Mouse (Mus musculus): ENCODE results near the gene Gm39566. TPM values are rescaled to one million over a fixed set of nuclear protein-coding genes. Genes with fewer than 3 reads are reported as not detected.

Gene Gm39566
- polyA plus RNA-seq, 1 experiment from 2014 or later, result not detected

DNA sequence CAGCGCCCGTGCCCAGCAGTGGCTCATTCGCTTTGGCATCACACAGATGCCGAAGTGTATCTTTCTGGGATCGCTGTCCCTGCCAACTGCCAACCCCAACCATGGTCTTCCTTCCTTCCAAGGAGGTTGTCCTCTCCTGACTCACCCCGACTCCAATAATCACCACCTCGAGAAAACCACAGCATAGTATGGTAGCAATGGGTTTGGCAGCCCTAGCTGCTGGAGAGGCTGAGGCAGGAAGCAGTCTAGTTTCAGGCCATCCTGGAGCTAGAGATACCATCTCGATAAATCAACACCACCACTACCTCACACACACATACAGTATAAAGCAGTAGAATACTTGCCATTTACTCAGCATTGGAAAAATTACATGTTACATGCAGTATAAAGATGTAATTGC is 3.8 kb upstream of the Gm39566 start:
- no peak for ATAC-seq (replicated peaks; ENCODE audit: extremely low read depth, insufficient read depth, low FRiP score)
- Histone ChIP-seq H3K9me3 (replicated peaks; ENCODE audit: control insufficient read depth, low read length) (0 out of 2 replicates have a peak, but pooled peaks cover 3% of the 10 kb centered on the region), H3K27ac (ENCODE audit: low read length) (no peak overlapping the region), H3K27me3 (ENCODE audit: control insufficient read depth, insufficient read depth, low read length) (no peaks in the 10 kb centered on the region), H3K9ac (ENCODE audit: low read length) (no peak overlapping the region), H3K4me2 (ENCODE audit: low read depth, low read length) (no peak overlapping the region), H3K36me3 (ENCODE audit: control insufficient read depth, insufficient read depth) (no peaks in the 10 kb centered on the region), H3K4me1 (ENCODE audit: control insufficient read depth, insufficient read depth, low read length) (no peaks in the 10 kb centered on the region), H3K4me3 (ENCODE audit: low read length) (no peak overlapping the region)
- 83% methylated on average over 8 of the region's 8 CpGs for WGBS

DNA sequence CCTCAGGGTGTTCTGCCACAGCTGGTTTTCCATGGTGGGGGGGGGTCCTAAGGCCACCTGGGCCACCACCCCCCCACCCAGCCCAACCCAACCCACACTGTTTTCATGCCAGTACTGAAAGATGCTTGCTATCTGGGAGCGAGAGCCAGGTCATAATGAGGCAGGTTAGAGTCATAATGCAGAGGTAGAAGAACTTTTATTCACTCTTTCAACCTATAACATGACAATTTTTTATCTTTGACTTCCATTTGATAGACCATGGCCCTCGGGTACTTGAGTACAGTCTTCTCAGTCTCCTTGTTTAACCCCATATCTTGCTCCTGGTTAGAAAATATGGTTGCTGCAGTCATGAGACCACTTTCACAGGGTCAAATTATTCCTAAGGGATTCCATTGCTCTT is 3.3 kb upstream of the Gm39566 start, which contains the start of gene Spem2:
Spem2 (minus strand) TSS at position 101 of the 400 bp plus-strand sequence.
- WGBS, result 69% methylated on average over 2 of the region's 2 CpGs
- no peak for ATAC-seq (replicated peaks; ENCODE audit: extremely low read depth, insufficient read depth, low FRiP score)
- H3K36me3 ChIP-seq (ENCODE audit: control insufficient read depth, insufficient read depth), result no peaks in the 10 kb centered on the region
- no peak within 1 kb of the TSS for H3K9ac ChIP-seq (ENCODE audit: low read length)
- H3K27ac ChIP-seq (ENCODE audit: low read length), result no peak within 1 kb of the TSS
- H3K4me1 ChIP-seq (ENCODE audit: control insufficient read depth, insufficient read depth, low read length), result no peaks in the 10 kb centered on the region
- no peak within 1 kb of the TSS for H3K4me2 ChIP-seq (ENCODE audit: low read depth, low read length)
- no peaks in the 10 kb centered on the region for H3K27me3 ChIP-seq (ENCODE audit: control insufficient read depth, insufficient read depth, low read length)
- H3K9me3 ChIP-seq (replicated peaks; ENCODE audit: control insufficient read depth, low read length), result 0 out of 2 replicates have a peak, but pooled peaks cover 3% of the 10 kb centered on the region
- no peak within 1 kb of the TSS for H3K4me3 ChIP-seq (ENCODE audit: low read length)

DNA sequence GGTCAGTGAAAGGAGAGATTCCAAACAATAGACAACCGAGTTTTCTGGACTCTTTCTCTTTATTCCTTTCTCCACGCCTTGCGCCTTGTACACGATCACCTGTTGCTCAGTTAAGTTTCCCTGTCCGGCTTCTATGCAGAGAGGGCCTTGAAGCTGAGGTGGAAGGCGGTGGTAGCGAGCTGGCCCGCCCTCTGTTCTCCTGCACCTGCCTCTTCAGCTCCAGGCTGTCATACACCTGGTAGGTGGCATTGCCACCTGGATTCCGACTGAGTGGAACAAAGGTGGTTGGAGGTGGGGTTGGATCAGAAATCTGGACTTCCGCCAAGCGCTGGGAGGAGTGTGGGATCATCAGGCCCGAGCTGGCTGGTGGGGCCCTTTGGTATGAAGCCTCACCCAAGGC is 1.4 kb upstream of the Gm39566 start:
- Histone ChIP-seq H3K36me3 (ENCODE audit: control insufficient read depth, insufficient read depth) (no peaks in the 10 kb centered on the region), H3K4me1 (ENCODE audit: control insufficient read depth, insufficient read depth, low read length) (no peaks in the 10 kb centered on the region), H3K9ac (ENCODE audit: low read length) (no peak overlapping the region), H3K27ac (ENCODE audit: low read length) (no peak overlapping the region), H3K4me3 (ENCODE audit: low read length) (no peak overlapping the region), H3K27me3 (ENCODE audit: control insufficient read depth, insufficient read depth, low read length) (no peaks in the 10 kb centered on the region), H3K9me3 (replicated peaks; ENCODE audit: control insufficient read depth, low read length) (0 out of 2 replicates have a peak, but pooled peaks cover 3% of the 10 kb centered on the region), H3K4me2 (ENCODE audit: low read depth, low read length) (no peak overlapping the region)
- 85% methylated on average over 12 of the region's 12 CpGs for WGBS
- ATAC-seq (replicated peaks; ENCODE audit: extremely low read depth, insufficient read depth, low FRiP score), result no peak

DNA sequence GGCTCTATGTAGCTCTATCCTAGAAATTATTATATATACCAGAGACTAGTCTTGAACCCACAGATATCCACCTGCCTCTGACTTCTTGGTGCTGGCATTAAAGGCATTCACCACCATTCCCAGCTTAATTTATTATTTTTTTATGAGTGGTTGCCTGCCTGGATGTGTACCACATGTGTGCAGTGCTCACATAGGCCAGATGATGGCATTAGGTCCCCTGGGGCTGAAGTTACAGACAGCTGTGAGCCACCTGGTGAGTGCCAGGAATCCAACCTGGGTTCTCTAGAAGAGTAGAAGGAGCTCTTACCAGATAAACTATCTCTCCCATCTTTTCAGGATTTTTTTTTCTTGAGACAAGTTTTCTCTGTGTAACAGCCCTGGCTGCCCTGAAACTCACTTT is 4.8 kb downstream of the Gm39566 start:
- no peaks in the 10 kb centered on the region for H3K4me1 ChIP-seq (ENCODE audit: control insufficient read depth, insufficient read depth, low read length)
- H3K27me3 ChIP-seq (ENCODE audit: control insufficient read depth, insufficient read depth, low read length), result peaks cover 7% of the 10 kb centered on the region
- H3K27ac ChIP-seq (ENCODE audit: low read length), result no peak overlapping the region
- H3K9ac ChIP-seq (ENCODE audit: low read length), result no peak overlapping the region
- ATAC-seq (replicated peaks; ENCODE audit: extremely low read depth, insufficient read depth, low FRiP score), result no peak
- H3K4me3 ChIP-seq (ENCODE audit: low read length), result no peak overlapping the region
- H3K36me3 ChIP-seq (ENCODE audit: control insufficient read depth, insufficient read depth), result no peaks in the 10 kb centered on the region
- no peak overlapping the region for H3K4me2 ChIP-seq (ENCODE audit: low read depth, low read length)
- peaks cover 5% of the 10 kb centered on the region; the same call in 1 of the 2 replicates for H3K9me3 ChIP-seq (replicated peaks; ENCODE audit: control insufficient read depth, low read length)

DNA sequence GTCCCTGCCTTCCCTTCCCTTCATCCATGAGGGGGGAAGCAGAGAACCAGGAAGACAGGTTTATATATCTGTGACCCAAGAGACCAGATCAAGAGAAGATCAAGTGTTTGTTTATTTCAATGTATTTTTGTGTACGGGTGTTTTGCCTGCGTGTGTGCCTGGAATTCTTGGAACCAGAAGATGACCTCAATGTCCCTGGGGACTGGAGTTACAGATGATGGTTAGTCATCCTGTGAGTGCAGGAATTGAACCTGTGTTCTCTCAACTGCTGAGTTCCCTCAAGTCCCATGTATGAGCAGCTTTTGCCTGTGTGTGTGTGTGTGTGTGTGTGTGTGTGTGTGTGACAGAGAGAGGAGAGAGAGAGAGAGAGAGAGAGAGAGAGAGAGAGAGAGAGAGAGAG is 7.5 kb downstream of the Gm39566 start:
- H3K4me1 ChIP-seq (ENCODE audit: control insufficient read depth, insufficient read depth, low read length), result peaks cover 17% of the 10 kb centered on the region
- no peaks in the 10 kb centered on the region for H3K36me3 ChIP-seq (ENCODE audit: control insufficient read depth, insufficient read depth)
- no peak for ATAC-seq (replicated peaks; ENCODE audit: extremely low read depth, insufficient read depth, low FRiP score)
- peaks cover 12% of the 10 kb centered on the region for H3K27me3 ChIP-seq (ENCODE audit: control insufficient read depth, insufficient read depth, low read length)
- WGBS, result 76% methylated on average over 2 of the region's 2 CpGs
- H3K4me3 ChIP-seq (ENCODE audit: low read length), result no peak overlapping the region
- no peak overlapping the region for H3K27ac ChIP-seq (ENCODE audit: low read length)
- H3K9me3 ChIP-seq (replicated peaks; ENCODE audit: control insufficient read depth, low read length), result peaks cover 5% of the 10 kb centered on the region; the same call in 1 of the 2 replicates
- no peak overlapping the region for H3K4me2 ChIP-seq (ENCODE audit: low read depth, low read length)
- no peak overlapping the region for H3K9ac ChIP-seq (ENCODE audit: low read length)

DNA sequence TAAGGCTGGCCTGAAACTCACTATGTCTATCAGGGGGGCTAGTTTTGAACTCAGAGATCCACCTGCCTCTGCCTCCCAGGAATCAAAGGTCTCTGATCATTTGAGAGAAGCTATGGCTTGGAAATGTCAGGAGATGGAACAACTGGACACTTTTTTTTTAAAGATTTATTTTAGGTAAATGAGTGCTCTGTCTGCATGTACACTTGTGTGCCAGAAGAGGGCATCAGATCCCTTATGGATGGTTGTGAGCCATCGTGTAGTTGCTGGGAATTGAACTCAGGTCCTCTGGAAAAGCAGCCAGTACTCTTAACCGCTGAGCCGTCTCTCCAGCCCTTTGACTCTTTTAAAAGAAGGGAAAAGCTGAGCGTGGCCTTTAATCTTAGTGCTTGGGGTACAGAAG is 8.7 kb downstream of the Gm39566 start:
- WGBS, result 86% methylated on average over 4 of the region's 4 CpGs
- no peak overlapping the region for H3K9ac ChIP-seq (ENCODE audit: low read length)
- peaks cover 30% of the 10 kb centered on the region for H3K4me1 ChIP-seq (ENCODE audit: control insufficient read depth, insufficient read depth, low read length)
- H3K4me2 ChIP-seq (ENCODE audit: low read depth, low read length), result no peak overlapping the region
- no peak overlapping the region for H3K4me3 ChIP-seq (ENCODE audit: low read length)
- peaks cover 12% of the 10 kb centered on the region for H3K27me3 ChIP-seq (ENCODE audit: control insufficient read depth, insufficient read depth, low read length)
- H3K9me3 ChIP-seq (replicated peaks; ENCODE audit: control insufficient read depth, low read length), result peaks cover 5% of the 10 kb centered on the region; the same call in 1 of the 2 replicates
- ATAC-seq (replicated peaks; ENCODE audit: extremely low read depth, insufficient read depth, low FRiP score), result no peak
- no peak overlapping the region for H3K27ac ChIP-seq (ENCODE audit: low read length)
- H3K36me3 ChIP-seq (ENCODE audit: control insufficient read depth, insufficient read depth), result no peaks in the 10 kb centered on the region

DNA sequence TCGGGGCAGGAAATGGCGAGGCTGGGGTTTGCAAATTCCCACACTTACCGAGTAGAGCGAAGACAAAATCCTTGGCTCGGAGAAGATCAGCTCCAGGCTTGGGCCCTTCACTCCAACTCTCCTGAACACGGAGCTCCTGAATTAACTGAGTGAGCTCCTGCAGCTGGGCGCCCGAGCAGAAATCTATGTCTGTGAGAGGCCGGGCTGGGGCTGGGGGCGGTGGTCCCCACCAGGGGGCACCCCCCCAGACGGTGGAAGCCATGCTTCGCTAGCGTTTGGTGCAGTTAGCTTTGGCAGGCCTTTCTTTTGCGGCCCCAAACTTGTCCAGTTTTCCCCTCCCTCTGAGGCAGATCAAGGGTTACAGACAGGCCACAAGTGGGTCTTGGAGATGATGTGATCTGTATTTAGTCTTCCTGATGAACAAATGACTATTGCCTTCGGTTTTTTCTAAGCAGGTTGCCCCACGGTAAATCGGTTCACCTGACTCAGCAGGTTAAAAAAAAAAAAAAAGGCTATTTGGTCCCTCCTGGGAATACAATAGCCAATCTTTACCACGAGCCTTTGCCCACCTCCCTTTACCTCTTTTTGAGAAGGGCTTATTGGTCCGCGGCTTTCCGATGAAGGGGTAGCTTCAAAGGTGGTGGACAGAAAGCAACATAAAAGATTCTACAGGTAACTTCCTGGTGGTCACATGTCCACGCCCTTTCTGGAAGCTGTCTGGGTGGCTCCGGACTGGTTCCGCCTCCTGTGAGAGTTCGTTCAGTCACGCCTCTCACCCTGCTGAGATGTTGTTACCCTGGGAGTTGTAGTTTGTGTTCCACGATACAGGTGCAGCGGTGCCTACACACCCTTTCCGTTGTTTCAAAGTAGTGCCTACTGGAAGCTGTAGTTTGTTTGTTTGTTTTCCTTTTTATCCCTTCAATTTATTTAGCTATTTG is 9.9 kb downstream of the Gm39566 start, which contains the start of gene Tmem102:
Tmem102 (minus strand) TSS at position 653 of the 938 bp plus-strand sequence.
- H3K9ac ChIP-seq (ENCODE audit: low read length), result peak within 1 kb of the TSS; percentile 18; the same call in 1 of the 2 replicates
- peaks cover 38% of the 10 kb centered on the region for H3K4me1 ChIP-seq (ENCODE audit: control insufficient read depth, insufficient read depth, low read length)
- peak within 1 kb of the TSS; percentile 99 for H3K4me2 ChIP-seq (ENCODE audit: low read depth, low read length)
- no peak within 1 kb of the TSS for H3K27ac ChIP-seq (ENCODE audit: low read length)
- no peak for ATAC-seq (replicated peaks; ENCODE audit: extremely low read depth, insufficient read depth, low FRiP score)
- peaks cover 13% of the 10 kb centered on the region for H3K27me3 ChIP-seq (ENCODE audit: control insufficient read depth, insufficient read depth, low read length)
- no peaks in the 10 kb centered on the region for H3K36me3 ChIP-seq (ENCODE audit: control insufficient read depth, insufficient read depth)
- peaks cover 5% of the 10 kb centered on the region; the same call in 1 of the 2 replicates for H3K9me3 ChIP-seq (replicated peaks; ENCODE audit: control insufficient read depth, low read length)
- 14% methylated on average over 29 of the region's 29 CpGs for WGBS
- H3K4me3 ChIP-seq (ENCODE audit: low read length), result peak within 1 kb of the TSS; percentile 74

DNA sequence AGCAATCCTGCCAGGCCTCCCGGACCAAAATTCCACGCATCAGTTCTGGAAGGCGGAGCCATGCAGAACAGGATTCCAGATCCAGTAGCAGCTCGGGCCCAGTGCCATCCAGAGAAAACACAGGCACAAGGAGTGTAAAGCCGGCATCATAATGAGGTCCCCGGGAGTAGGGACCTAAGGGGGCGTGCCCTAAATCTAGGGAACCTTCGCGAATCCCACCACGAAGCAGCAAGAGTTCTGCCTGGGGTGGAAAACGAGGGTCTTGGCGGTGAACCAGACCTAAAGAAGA is 10.5 kb downstream of the Gm39566 start:
- Histone ChIP-seq H3K9ac (ENCODE audit: low read length) (no peak overlapping the region; the same call in 1 of the 2 replicates), H3K4me1 (ENCODE audit: control insufficient read depth, insufficient read depth, low read length) (peaks cover 44% of the 10 kb centered on the region), H3K27me3 (ENCODE audit: control insufficient read depth, insufficient read depth, low read length) (peaks cover 14% of the 10 kb centered on the region), H3K4me3 (ENCODE audit: low read length) (peak overlapping the region; percentile 74), H3K27ac (ENCODE audit: low read length) (no peak overlapping the region), H3K4me2 (ENCODE audit: low read depth, low read length) (peak overlapping the region; percentile 99), H3K36me3 (ENCODE audit: control insufficient read depth, insufficient read depth) (no peaks in the 10 kb centered on the region), H3K9me3 (replicated peaks; ENCODE audit: control insufficient read depth, low read length) (peaks cover 5% of the 10 kb centered on the region; the same call in 1 of the 2 replicates)
- WGBS, result 12% methylated on average over 12 of the region's 12 CpGs
- no peak for ATAC-seq (replicated peaks; ENCODE audit: extremely low read depth, insufficient read depth, low FRiP score)
